8 mouse cellular contexts compared by ENCODE assay signal in genomic region chr6:119330506-119330905, GRCm38 (mm10). TPM values are rescaled to one million over a fixed set of nuclear protein-coding genes. Genes with fewer than 3 reads are reported as not detected.
DNase-seq lines count a peak whose midpoint lies in the region; ATAC-seq and TF ChIP-seq lines count a peak whose summit lies in the region.

Gene Lrtm2 (minus strand): TSS chr6:119330766.

- no peak for TF ChIP-seq EP300 in liver, postnatal 0 days (IDR thresholded peaks at IDR 0.05; ENCODE audit: low read depth)

- H3K4me2 ChIP-seq in embryonic facial prominence, embryonic 12.5 days (replicated peaks): peak within 1 kb of the TSS; percentile 58
- H3K4me2 ChIP-seq in kidney, postnatal 0 days (ENCODE audit: low read length): peak within 1 kb of the TSS; percentile 59
- peak within 1 kb of the TSS; percentile 22; the same call in 1 of the 2 replicates for H3K4me2 ChIP-seq in liver, postnatal 0 days (ENCODE audit: low read depth, low read length)

- peak within 1 kb of the TSS; percentile 56 for H3K4me3 ChIP-seq in megakaryocyte, embryonic 14.5 days (replicated peaks)
- H3K4me3 ChIP-seq in embryonic facial prominence, embryonic 12.5 days: peak within 1 kb of the TSS; percentile 34
- peak within 1 kb of the TSS; percentile 31 for H3K4me3 ChIP-seq in kidney, postnatal 0 days (replicated peaks; ENCODE audit: low read depth, low read length)
- H3K4me3 ChIP-seq in liver, postnatal 0 days (ENCODE audit: low read depth, low read length): no peak within 1 kb of the TSS

- no peak for ATAC-seq in megakaryocyte, adult 5-6 weeks (ENCODE audit: poor library complexity, severe bottlenecking)
- no peak for ATAC-seq in embryonic facial prominence, embryonic 12.5 days (ENCODE audit: insufficient number of reproducible peaks, insufficient read depth, low FRiP score, low TSS enrichment)
- ATAC-seq in kidney, postnatal 0 days (replicated peaks; ENCODE audit: low FRiP score, low read depth): no peak
- no peak for ATAC-seq in liver, postnatal 0 days

- peaks cover 90% of the 10 kb centered on the region for H3K27me3 ChIP-seq in megakaryocyte, embryonic 14.5 days (replicated peaks)
- H3K27me3 ChIP-seq in embryonic facial prominence, embryonic 12.5 days: peaks cover 74% of the 10 kb centered on the region
- H3K27me3 ChIP-seq in kidney, postnatal 0 days (ENCODE audit: insufficient read depth, low read length): peaks cover 32% of the 10 kb centered on the region
- H3K27me3 ChIP-seq in liver, postnatal 0 days (ENCODE audit: insufficient read depth, low read length): peaks cover 33% of the 10 kb centered on the region

- H3K9me3 ChIP-seq in megakaryocyte, embryonic 14.5 days: no peaks in the 10 kb centered on the region
- no peaks in the 10 kb centered on the region for H3K9me3 ChIP-seq in embryonic facial prominence, embryonic 12.5 days
- no peaks in the 10 kb centered on the region for H3K9me3 ChIP-seq in kidney, postnatal 0 days (replicated peaks; ENCODE audit: low read length)
- H3K9me3 ChIP-seq in liver, postnatal 0 days (ENCODE audit: low read length): no peaks in the 10 kb centered on the region

- no peaks in the 10 kb centered on the region for H3K36me3 ChIP-seq in megakaryocyte, embryonic 14.5 days (replicated peaks; ENCODE audit: low read length)
- H3K36me3 ChIP-seq in embryonic facial prominence, embryonic 12.5 days: no peaks in the 10 kb centered on the region
- no peaks in the 10 kb centered on the region for H3K36me3 ChIP-seq in kidney, postnatal 0 days (ENCODE audit: insufficient read depth, low read length)
- H3K36me3 ChIP-seq in liver, postnatal 0 days (replicated peaks; ENCODE audit: insufficient read depth, low read length): no peaks in the 10 kb centered on the region

- no peak for TF ChIP-seq CTCF in kidney, postnatal 0 days (IDR thresholded peaks at IDR 0.05; ENCODE audit: low read depth)
- TF ChIP-seq CTCF in liver, postnatal 0 days (IDR thresholded peaks at IDR 0.05; ENCODE audit: low read depth): no peak

- peaks cover 40% of the 10 kb centered on the region for H3K4me1 ChIP-seq in megakaryocyte, embryonic 14.5 days
- peaks cover 20% of the 10 kb centered on the region; the same call in 1 of the 2 replicates for H3K4me1 ChIP-seq in embryonic facial prominence, embryonic 12.5 days
- peaks cover 13% of the 10 kb centered on the region for H3K4me1 ChIP-seq in kidney, postnatal 0 days (replicated peaks; ENCODE audit: insufficient read depth, low read length)
- no peaks in the 10 kb centered on the region for H3K4me1 ChIP-seq in liver, postnatal 0 days (ENCODE audit: insufficient read depth)

- intact Hi-C loops in gastrocnemius, postnatal 14 days (cut with DNase I; ENCODE audit: low total_unique reads): no loop called here

- peak; percentile 40 for DNase-seq in kidney, postnatal 0 days (ENCODE audit: low spot score)
- DNase-seq in liver, postnatal 0 days: no peak
- DNase-seq in right cerebral cortex, postnatal 4 days: peak; percentile 73
- DNase-seq in gastrocnemius, postnatal 14 days: no peak
- DNase-seq in spleen, adult 12 weeks (ENCODE audit: low spot score): no peak

- H3K27ac ChIP-seq in embryonic facial prominence, embryonic 12.5 days: no peak within 1 kb of the TSS
- no peak within 1 kb of the TSS for H3K27ac ChIP-seq in kidney, postnatal 0 days
- H3K27ac ChIP-seq in liver, postnatal 0 days (ENCODE audit: low read depth): no peak within 1 kb of the TSS

- WGBS in embryonic facial prominence, embryonic 12.5 days: 1% methylated on average over 30 of the region's 31 CpGs
- WGBS in kidney, postnatal 0 days: under 1% methylated on average over 31 of the region's 31 CpGs
- 1% methylated on average over 30 of the region's 31 CpGs for WGBS in liver, postnatal 0 days (ENCODE audit: insufficient replicate concordance)

- no peak within 1 kb of the TSS for H3K9ac ChIP-seq in embryonic facial prominence, embryonic 12.5 days
- no peak within 1 kb of the TSS for H3K9ac ChIP-seq in kidney, postnatal 0 days (ENCODE audit: low read depth, low read length)
- no peak within 1 kb of the TSS for H3K9ac ChIP-seq in liver, postnatal 0 days (replicated peaks)

RNA-seq across cellular contexts. Expression of gene Lrtm2, which starts in this region (rescaled TPM):
- not detected in 2 replicates for polyA plus RNA-seq in megakaryocyte, embryonic 14.5 days (2012; ENCODE audit: insufficient read depth, low replicate concordance)
- total RNA-seq in megakaryocyte, adult 5-6 weeks (2015): 0.23 TPM in 1 of 2 replicates, not detected in the other
- not detected in 2 replicates for total RNA-seq in megakaryocyte, adult 5-6 weeks (2017)
- 0.04 and 0.13 TPM in 2 replicates for polyA plus RNA-seq in embryonic facial prominence, embryonic 12.5 days (2016; fragmentation: Nextera tagmentation; extraction: Ambion mirVana)
- 0.23 and 0.25 TPM in 2 replicates for polyA plus RNA-seq in kidney, postnatal 0 days (2015; fragmentation: Nextera tagmentation; extraction: Ambion mirVana)
- not detected in 2 replicates for polyA plus RNA-seq in liver, postnatal 0 days (2015; fragmentation: Nextera tagmentation; extraction: Ambion mirVana)
- total RNA-seq in gastrocnemius, postnatal 14 days (2021): under 1 TPM; 0.07 to 0.74 TPM

Comparison
In these comparisons a context has a peak if more than half of its experiments do, and no peak if none do; other contexts are left out.
1. Peak in DNase-seq, H3K4me3 ChIP-seq and H3K4me2 ChIP-seq in kidney, postnatal 0 days; RNA of the gene not detected or under 1 TPM.